Mouse (Mus musculus) CD4-positive, CD25-positive, alpha-beta regulatory T cell, adult 4 months (primary cell): ENCODE data around the gene Cnfn. TPM values are rescaled to one million over a fixed set of nuclear protein-coding genes. Genes with fewer than 3 reads are reported as not detected.
"Not testable (repeated sequence)": the region's sequence is repeated elsewhere in the genome, so short reads cannot be mapped to it uniquely, and the experiment has no call there.

Experiments
- ATAC-seq: one replicate; pipeline ENCODE4 v1.8.0; 2017
- polyA plus RNA-seq, 2 experiments: library from polyadenylated mRNA; unstranded; fragments of 100-300 nt; shearing (Covaris generic); gene quantifications; one replicate each; pipeline ENCODE4 v1.2.1; 2017

Gene Cnfn
- polyA plus RNA-seq, 2 experiments from 2014 or later, result not detected

- ATAC-seq, result no peak
Observed at GRCm38 (mm10) chr7:25365937-25366625, 3.4 kb downstream of the Cnfn start.

GRCm38 (mm10) chr7:25363632-25364031 lies 5.9 kb downstream of the Cnfn start:
- no peak for ATAC-seq

GRCm38 (mm10) chr7:25363151-25363550 lies 6.4 kb downstream of the Cnfn start:
- ATAC-seq, result no peak

GRCm38 (mm10) chr7:25358721-25359206 lies 10.8 kb downstream of the Cnfn start:
- no peak for ATAC-seq

- no peak for ATAC-seq
Observed at GRCm38 (mm10) chr7:25348861-25349260, 20.7 kb downstream of the Cnfn start.

GRCm38 (mm10) chr7:25341000-25341784 lies 28.3 kb downstream of the Cnfn start:
- ATAC-seq, result no peak

- ATAC-seq, result no peak
Observed at GRCm38 (mm10) chr7:25339329-25339728, 30.2 kb downstream of the Cnfn start.

GRCm38 (mm10) chr7:25334472-25334871 lies 35.1 kb downstream of the Cnfn start:
- no peak for ATAC-seq

GRCm38 (mm10) chr7:25333596-25334307 lies 35.8 kb downstream of the Cnfn start:
- no peak for ATAC-seq

- no peak for ATAC-seq
Observed at GRCm38 (mm10) chr7:25326233-25326632, 43.3 kb downstream of the Cnfn start.

- not testable (repeated sequence) for ATAC-seq
Observed at GRCm38 (mm10) chr7:25325431-25325830, 44.1 kb downstream of the Cnfn start.

- no peak for ATAC-seq
Observed at GRCm38 (mm10) chr7:25323219-25323618, 46.3 kb downstream of the Cnfn start.

- ATAC-seq, result no peak
Observed at GRCm38 (mm10) chr7:25322058-25322484, 47.5 kb downstream of the Cnfn start.

Other genes starting within 250 kb of the Cnfn start
- 10 to 100 TPM; 25.9 to 29.4 TPM for gene Pou2f2, start 190.0 kb downstream of the Cnfn start, polyA plus RNA-seq
- gene Dedd2, start 149.1 kb downstream of the Cnfn start, polyA plus RNA-seq, result 10 to 100 TPM; 23.6 to 29.8 TPM
- 1 to 10 TPM; 2.8 to 3.0 TPM for gene Zfp526, start 148.3 kb downstream of the Cnfn start, polyA plus RNA-seq
- gene Gsk3a, start 131.9 kb downstream of the Cnfn start, polyA plus RNA-seq, result 10 to 100 TPM in 1 of 2 experiments, 1 to 10 TPM in 1; 8.9 to 11.3 TPM
- under 1 TPM; 0.22 to 0.42 TPM for gene Erf, start 119.0 kb downstream of the Cnfn start, polyA plus RNA-seq
- gene Cic, start 102.0 kb downstream of the Cnfn start, polyA plus RNA-seq, result 10 to 100 TPM; 24.1 to 27.2 TPM
- gene Pafah1b3, start 71.7 kb downstream of the Cnfn start, polyA plus RNA-seq, result 10 to 100 TPM; 23.6 to 42.6 TPM
- not detected for gene Prr19, start 68.3 kb downstream of the Cnfn start, polyA plus RNA-seq
- not detected for gene Tmem145, start 63.6 kb downstream of the Cnfn start, polyA plus RNA-seq
- gene Megf8, start 52.6 kb downstream of the Cnfn start, polyA plus RNA-seq, result under 1 TPM; 0.10 to 0.11 TPM
- 10 to 100 TPM; 14.2 to 24.4 TPM for gene Lipe, start 29.0 kb upstream of the Cnfn start, polyA plus RNA-seq
- not detected for gene Cxcl17, start 43.2 kb upstream of the Cnfn start, polyA plus RNA-seq
- 1 to 10 TPM in 1 of 2 experiments, not detected in 1; 1.2 TPM for gene Ceacam1, start 107.9 kb upstream of the Cnfn start, polyA plus RNA-seq
- gene Ceacam2, start 170.1 kb upstream of the Cnfn start, polyA plus RNA-seq, result not detected
- gene Erich4, start 246.2 kb upstream of the Cnfn start, polyA plus RNA-seq, result not detected
- gene Dmac2, start 249.7 kb upstream of the Cnfn start, polyA plus RNA-seq, result 10 to 100 TPM; 44.2 to 66.2 TPM